Mouse (Mus musculus) bone marrow macrophage, adult 2 months (primary cell): Measurements from ENCODE around the gene Slc25a34. TPM values are rescaled to one million over a fixed set of nuclear protein-coding genes. Genes with fewer than 3 reads are reported as not detected.
A peak's percentile ranks its signal among the peaks of the same experiment; 100 is the strongest.

Experiments
- H3K27ac ChIP-seq: 2 replicates; pipeline ENCODE4 v1.5.1; 2012; ENCODE audit warnings: low read depth, low read length; ENCODE audit not compliant: insufficient read depth
- H3K4me1 ChIP-seq: 2 replicates; pipeline ENCODE4 v1.6.1; 2012; ENCODE audit warnings: low read length; ENCODE audit not compliant: control insufficient read depth, insufficient read depth
- H3K4me3 ChIP-seq: 2 replicates; pipeline ENCODE4 v1.5.1; 2012; ENCODE audit warnings: mild to moderate bottlenecking, low read length, moderate library complexity; ENCODE audit not compliant: insufficient read depth
- CTCF ChIP-seq: IDR thresholded peaks from 2 replicates; pipeline ENCODE4 v1.5.1; 2012; ENCODE audit warnings: low read depth, mild to moderate bottlenecking, low read length, moderate library complexity
- POLR2A ChIP-seq: IDR thresholded peaks from 2 replicates; pipeline ENCODE4 v1.6.1; 2012; ENCODE audit warnings: mild to moderate bottlenecking, low read depth, low read length, borderline replicate concordance
- polyA plus RNA-seq: library from polyadenylated mRNA; stranded (reverse); fragments of >200 nt; gene quantifications from 2 replicates; pipeline ENCODE4 v1.2.4, GENCODE M21; 2012; ENCODE audit not compliant: missing spikeins, insufficient read depth, insufficient read length

The Slc25a34 gene
- polyA plus RNA-seq, 1 experiment: 0.48 TPM

GRCm38 (mm10) chr4:141621297-141621696 is 2.3 kb downstream of the Slc25a34 start:
- no peak overlapping the region for H3K4me3 ChIP-seq
- peaks cover 36% of the 10 kb centered on the region for H3K4me1 ChIP-seq
- no peak overlapping the region for H3K27ac ChIP-seq
- no peak for TF ChIP-seq POLR2A
- no peak for TF ChIP-seq CTCF

- no peak for TF ChIP-seq POLR2A
- no peak for TF ChIP-seq CTCF
- Histone ChIP-seq H3K4me1 (peaks cover 29% of the 10 kb centered on the region), H3K27ac (no peak overlapping the region), H3K4me3 (no peak overlapping the region)
These were observed 4.2 kb downstream of the Slc25a34 start for GRCm38 (mm10) chr4:141619299-141619883.

- Histone ChIP-seq H3K27ac (no peak within 1 kb of the TSS), H3K4me1 (peaks cover 22% of the 10 kb centered on the region), H3K4me3 (peak within 1 kb of the TSS; percentile 58)
- TF ChIP-seq CTCF (peak; percentile 49; the same call in 1 of the 2 replicates), POLR2A (no peak)
These were observed 4.9 kb downstream of the Slc25a34 start, which contains the start of gene Tmem82 for GRCm38 (mm10) chr4:141618565-141619243. Gene Tmem82, minus strand, starts transcription at chr4:141618633.

- Histone ChIP-seq H3K4me3 (peak overlapping the region; percentile 58), H3K4me1 (peaks cover 19% of the 10 kb centered on the region), H3K27ac (no peak overlapping the region)
- no peak; the same call in 1 of the 2 replicates for TF ChIP-seq CTCF
- no peak for TF ChIP-seq POLR2A
These were observed 5.6 kb downstream of the Slc25a34 start for GRCm38 (mm10) chr4:141617863-141618564.

- peak overlapping the region; percentile 58 for H3K4me3 ChIP-seq
- H3K27ac ChIP-seq: no peak overlapping the region
- TF ChIP-seq POLR2A (no peak), CTCF (peak; percentile 70)
- H3K4me1 ChIP-seq: peaks cover 19% of the 10 kb centered on the region
These were observed 6.3 kb downstream of the Slc25a34 start for GRCm38 (mm10) chr4:141617299-141617698.

GRCm38 (mm10) chr4:141616811-141617210 is 6.8 kb downstream of the Slc25a34 start:
- Histone ChIP-seq H3K27ac (no peak overlapping the region), H3K4me1 (peaks cover 19% of the 10 kb centered on the region), H3K4me3 (no peak overlapping the region)
- no peak for TF ChIP-seq POLR2A
- TF ChIP-seq CTCF: no peak

- no peak overlapping the region for H3K4me3 ChIP-seq
These were observed 8.7 kb downstream of the Slc25a34 start for GRCm38 (mm10) chr4:141614946-141615345.

GRCm38 (mm10) chr4:141609538-141609937 is 14.1 kb downstream of the Slc25a34 start:
- peaks cover 25% of the 10 kb centered on the region for H3K4me1 ChIP-seq
- no peak overlapping the region for H3K4me3 ChIP-seq
- H3K27ac ChIP-seq: no peak overlapping the region
- TF ChIP-seq CTCF (no peak), POLR2A (no peak)

More at GRCm38 (mm10) chr4:141614946-141615345, 8.7 kb downstream of the Slc25a34 start:
- H3K4me1 ChIP-seq: peaks cover 17% of the 10 kb centered on the region
- TF ChIP-seq POLR2A (no peak), CTCF (no peak)
- no peak overlapping the region for H3K27ac ChIP-seq

GRCm38 (mm10) chr4:141605861-141606260 is 17.8 kb downstream of the Slc25a34 start, which contains the start of gene Fblim1:
Gene Fblim1, minus strand, starts transcription at chr4:141606096.
- H3K27ac ChIP-seq: peak within 1 kb of the TSS; percentile 87
- TF ChIP-seq POLR2A (no peak), CTCF (no peak)
- H3K4me1 ChIP-seq: peaks cover 59% of the 10 kb centered on the region
- peak within 1 kb of the TSS; percentile 64 for H3K4me3 ChIP-seq

GRCm38 (mm10) chr4:141605421-141605820 is 18.2 kb downstream of the Slc25a34 start:
- peak overlapping the region; percentile 64 for H3K4me3 ChIP-seq

More at GRCm38 (mm10) chr4:141605421-141605820, 18.2 kb downstream of the Slc25a34 start:
- H3K27ac ChIP-seq: peak overlapping the region; percentile 87
- H3K4me1 ChIP-seq: peaks cover 59% of the 10 kb centered on the region
- no peak for TF ChIP-seq POLR2A
- no peak for TF ChIP-seq CTCF
